Mouse (Mus musculus): ENCODE data around the gene Lrrc3. TPM values are rescaled to one million over a fixed set of nuclear protein-coding genes. Genes with fewer than 3 reads are reported as not detected.

The Lrrc3 gene
- polyA plus RNA-seq (2012; rRNA removed), result 7.8 and 8.8 TPM in 2 replicates

DNA sequence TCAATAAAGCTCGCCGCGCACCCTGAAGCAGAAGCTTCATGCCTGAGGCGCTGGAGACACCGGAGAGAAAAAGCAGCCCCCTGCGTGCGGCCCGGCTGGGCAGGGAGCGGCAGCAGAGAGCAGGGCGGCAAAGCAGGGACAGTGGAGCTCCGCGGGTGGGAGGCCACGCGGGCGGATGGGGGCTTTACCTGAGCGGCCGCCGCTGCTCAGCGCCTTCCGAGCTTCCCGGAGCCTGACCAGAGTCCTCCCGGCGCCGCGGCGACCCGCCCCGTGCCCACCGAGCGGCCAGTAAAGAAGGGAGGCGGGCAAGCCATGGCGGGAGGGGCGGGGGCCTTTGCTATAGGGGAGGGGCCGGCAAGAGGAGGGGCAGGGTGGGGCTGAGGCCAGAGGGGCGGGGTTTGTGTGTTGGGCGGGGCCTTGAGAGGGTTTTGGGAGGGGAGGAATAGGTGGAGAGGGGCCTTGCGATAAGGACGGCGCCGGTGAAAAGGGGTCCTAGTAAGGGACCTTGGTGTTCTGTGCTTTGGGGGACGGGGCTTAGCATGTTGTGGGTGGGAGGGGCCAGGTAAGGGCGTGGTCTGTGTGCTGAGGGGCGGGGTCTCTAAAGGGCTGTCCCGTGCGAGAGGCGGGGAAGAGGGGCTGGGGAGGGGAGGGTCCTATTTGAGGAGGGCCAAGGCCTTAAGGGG, at the start of gene Lrrc3:
TSS of gene Lrrc3 (minus strand) at position 326 of the 683 bp plus-strand sequence.

DNA sequence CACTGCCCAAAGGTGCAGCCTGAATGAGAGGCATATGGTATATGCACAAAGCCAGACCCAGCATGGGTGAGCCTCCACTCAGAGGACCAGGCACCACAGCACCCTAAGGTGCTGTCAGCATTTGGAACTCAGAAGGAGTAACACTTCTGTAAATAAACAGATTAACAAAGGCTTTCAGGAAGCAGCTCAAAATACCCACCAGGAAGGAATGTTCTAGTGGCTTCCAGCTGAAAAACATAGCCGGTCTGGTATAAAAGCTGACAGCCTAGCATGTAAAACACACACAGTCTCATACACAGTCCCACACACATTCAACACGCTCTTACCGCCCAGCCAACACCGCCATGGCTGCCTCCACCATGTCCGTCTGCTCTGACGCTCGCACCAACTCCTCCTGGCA, 40.7 kb downstream of the Lrrc3 start, which contains the start of gene Gm3285:
TSS of gene Gm3285 (plus strand) at position 301 of the 400 bp plus-strand sequence.

DNA sequence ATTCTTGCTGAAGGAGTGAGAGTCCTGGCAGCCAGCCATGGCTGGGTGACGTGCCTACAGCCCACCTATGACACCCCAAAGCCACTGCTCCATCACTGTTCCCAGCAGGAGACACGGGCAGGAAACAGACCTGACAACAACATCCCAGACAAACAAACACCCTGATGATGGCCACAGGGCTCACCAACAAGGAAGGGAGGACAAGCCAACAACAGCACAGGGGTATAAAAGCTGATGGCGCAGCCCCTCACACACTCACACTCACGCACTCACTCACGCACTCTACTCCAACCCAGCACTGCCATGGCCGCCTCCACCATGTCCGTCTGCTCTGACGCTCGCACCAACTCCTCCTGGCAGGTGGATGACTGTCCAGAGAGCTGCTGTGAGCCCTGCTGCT, 49.8 kb downstream of the Lrrc3 start, which contains the start of gene Gm10318:
TSS of gene Gm10318 (plus strand) at position 301 of the 400 bp plus-strand sequence.

Other genes starting within 250 kb of the Lrrc3 start
- 0.48 and 1.0 TPM in 2 replicates for gene Tspear, start 216.0 kb downstream of the Lrrc3 start, polyA plus RNA-seq (2012; rRNA removed)
- gene Gm19402, start 211.8 kb downstream of the Lrrc3 start, polyA plus RNA-seq (2012; rRNA removed), result not detected in 2 replicates
- gene Gm9508, start 205.3 kb downstream of the Lrrc3 start, polyA plus RNA-seq (2012; rRNA removed), result not detected in 2 replicates
- gene Gm10272, start 195.9 kb downstream of the Lrrc3 start, polyA plus RNA-seq (2012; rRNA removed), result not detected in 2 replicates
- not detected in 2 replicates for gene Gm10024, start 191.1 kb downstream of the Lrrc3 start, polyA plus RNA-seq (2012; rRNA removed)
- not detected in 2 replicates for gene Gm10142, start 186.7 kb downstream of the Lrrc3 start, polyA plus RNA-seq (2012; rRNA removed)
- gene Krtap12-1, start 181.9 kb downstream of the Lrrc3 start, polyA plus RNA-seq (2012; rRNA removed), result not detected in 2 replicates
- not detected in 2 replicates for gene Gm10100, start 176.1 kb downstream of the Lrrc3 start, polyA plus RNA-seq (2012; rRNA removed)
- not detected in 2 replicates for gene Gm18596, start 159.9 kb downstream of the Lrrc3 start, polyA plus RNA-seq (2012; rRNA removed)
- gene Gm9736, start 151.2 kb downstream of the Lrrc3 start, polyA plus RNA-seq (2012; rRNA removed), result not detected in 2 replicates
- not detected in 2 replicates for gene Gm3233, start 142.9 kb downstream of the Lrrc3 start, polyA plus RNA-seq (2012; rRNA removed)
- not detected in 2 replicates for gene Gm3238, start 131.2 kb downstream of the Lrrc3 start, polyA plus RNA-seq (2012; rRNA removed)
- not detected in 2 replicates for gene Gm7138, start 125.6 kb downstream of the Lrrc3 start, polyA plus RNA-seq (2012; rRNA removed)
- gene Gm3250, start 120.0 kb downstream of the Lrrc3 start, polyA plus RNA-seq (2012; rRNA removed), result not detected in 2 replicates
- gene Gm7137, start 114.3 kb downstream of the Lrrc3 start, polyA plus RNA-seq (2012; rRNA removed), result not detected in 2 replicates
- not detected in 2 replicates for gene Gm9639, start 107.5 kb downstream of the Lrrc3 start, polyA plus RNA-seq (2012; rRNA removed)
- not detected in 2 replicates for gene Gm19668, start 103.4 kb downstream of the Lrrc3 start, polyA plus RNA-seq (2012; rRNA removed)
- gene Gm9507, start 90.7 kb downstream of the Lrrc3 start, polyA plus RNA-seq (2012; rRNA removed), result not detected in 2 replicates
- gene Gm2696, start 87.9 kb downstream of the Lrrc3 start, polyA plus RNA-seq (2012; rRNA removed), result not detected in 2 replicates
- not detected in 2 replicates for gene Krtap10-4, start 75.4 kb downstream of the Lrrc3 start, polyA plus RNA-seq (2012; rRNA removed)
- gene Krtap10-10, start 66.6 kb downstream of the Lrrc3 start, polyA plus RNA-seq (2012; rRNA removed), result not detected in 2 replicates
- gene Gm36176, start 55.7 kb downstream of the Lrrc3 start, polyA plus RNA-seq (2012; rRNA removed), result not detected in 2 replicates
- gene Gm10318, start 49.7 kb downstream of the Lrrc3 start, polyA plus RNA-seq (2012; rRNA removed), result not detected in 2 replicates
- gene Gm3285, start 40.6 kb downstream of the Lrrc3 start, polyA plus RNA-seq (2012; rRNA removed), result not detected in 2 replicates
- 5.5 and 5.7 TPM in 2 replicates for gene Trpm2, start 68.0 kb upstream of the Lrrc3 start, polyA plus RNA-seq (2012; rRNA removed)
- gene 1810043G02Rik, start 76.0 kb upstream of the Lrrc3 start, polyA plus RNA-seq (2012; rRNA removed), result 56.4 and 61.4 TPM in 2 replicates
- 127 and 130 TPM in 2 replicates for gene Pfkl, start 107.5 kb upstream of the Lrrc3 start, polyA plus RNA-seq (2012; rRNA removed)
- gene Dnmt3l, start 139.4 kb upstream of the Lrrc3 start, polyA plus RNA-seq (2012; rRNA removed), result 0.10 TPM in 1 of 2 replicates, not detected in the other
- gene Aire, start 141.1 kb upstream of the Lrrc3 start, polyA plus RNA-seq (2012; rRNA removed), result 0.57 and 0.96 TPM in 2 replicates
- 1.2 and 2.1 TPM in 2 replicates for gene Icosl, start 166.8 kb upstream of the Lrrc3 start, polyA plus RNA-seq (2012; rRNA removed)

All from central nervous system, embryonic 14 days (tissue).